ENCODE assay signal across 7 mouse cellular contexts in genomic region chr10:67285176-67285814, GRCm38 (mm10). TPM values are rescaled to one million over a fixed set of nuclear protein-coding genes. Genes with fewer than 3 reads are reported as not detected.
A peak's percentile ranks its signal among the peaks of the same experiment; 100 is the strongest.
DNase-seq lines count a peak whose midpoint lies in the region; ATAC-seq lines count a peak whose summit lies in the region.

Gene Nrbf2, minus strand, starts transcription at chr10:67285305.

- peak; percentile 69 to 75 for DNase-seq in adrenal gland, adult 18-20 months (ENCODE audit: low spot score in 2 of 2)
- DNase-seq in embryo, embryonic 11 days = peak; percentile 97
- DNase-seq in gastrocnemius, postnatal 36 days = peak; percentile 56 to 70
- DNase-seq in left cerebral cortex, postnatal 25 days (ENCODE audit: low spot score in 2 of 2) = peak; percentile 82 to 83
- DNase-seq in midbrain, embryonic 10.5 days (ENCODE audit: low spot score) = peak; percentile 93
- DNase-seq in right cerebral cortex, postnatal 4 days = peak; percentile 80

- H3K4me3 ChIP-seq in intestine, embryonic 15.5 days (replicated peaks) = peak within 1 kb of the TSS; percentile 97
- peak within 1 kb of the TSS; percentile 95 for H3K4me3 ChIP-seq in midbrain, embryonic 10.5 days

- H3K9ac ChIP-seq in intestine, embryonic 15.5 days = peak within 1 kb of the TSS; percentile 90

- 2% methylated on average over 49 of the region's 52 CpGs for WGBS in intestine, embryonic 15.5 days
- WGBS in midbrain, embryonic 10.5 days = 3% methylated on average over 52 of the region's 52 CpGs

- peak; percentile 96 for ATAC-seq in intestine, embryonic 15.5 days

- peak within 1 kb of the TSS; percentile 81 for H3K4me2 ChIP-seq in intestine, embryonic 15.5 days (replicated peaks)

- H3K4me1 ChIP-seq in intestine, embryonic 15.5 days (replicated peaks) = no peaks in the 10 kb centered on the region; the same call in 1 of the 2 replicates
- H3K4me1 ChIP-seq in midbrain, embryonic 10.5 days = peaks cover 28% of the 10 kb centered on the region

- intact Hi-C loops in gastrocnemius, postnatal 36 days (cut with DNase I) = no loop called here
- intact Hi-C loops in left cerebral cortex, postnatal 25 days (cut with DNase I) = no loop called here

- no peaks in the 10 kb centered on the region for H3K27me3 ChIP-seq in intestine, embryonic 15.5 days (replicated peaks)
- H3K27me3 ChIP-seq in midbrain, embryonic 10.5 days (ENCODE audit: low read depth, poor library complexity, severe bottlenecking) = no peaks in the 10 kb centered on the region

- peak within 1 kb of the TSS; percentile 66 for H3K27ac ChIP-seq in intestine, embryonic 15.5 days
- H3K27ac ChIP-seq in midbrain, embryonic 10.5 days (replicated peaks) = peak within 1 kb of the TSS; percentile 86

- no peaks in the 10 kb centered on the region for H3K9me3 ChIP-seq in intestine, embryonic 15.5 days
- no peaks in the 10 kb centered on the region for H3K9me3 ChIP-seq in midbrain, embryonic 10.5 days (replicated peaks)

- no peaks in the 10 kb centered on the region for H3K36me3 ChIP-seq in intestine, embryonic 15.5 days
- H3K36me3 ChIP-seq in midbrain, embryonic 10.5 days = no peaks in the 10 kb centered on the region

RNA-seq across cellular contexts. Expression of gene Nrbf2, which starts in this region (rescaled TPM):
- total RNA-seq in adrenal gland, adult 18-20 months (2021) = 10 to 100 TPM; 18.1 to 23.7 TPM
- 10 to 100 TPM; 10.4 to 12.4 TPM for total RNA-seq in gastrocnemius, postnatal 36 days (2021)
- polyA plus RNA-seq in intestine, embryonic 15.5 days (2015; fragmentation: Nextera tagmentation; extraction: Ambion mirVana) = 33.4 and 34.3 TPM in 2 replicates
- total RNA-seq in left cerebral cortex, postnatal 25 days (2021) = 10 to 100 TPM; 16.6 to 19.1 TPM
- polyA plus RNA-seq in midbrain, embryonic 10.5 days (2016; fragmentation: Nextera tagmentation; extraction: Ambion mirVana) = 38.7 and 40.5 TPM in 2 replicates

Comparison
In these comparisons a context has a peak if more than half of its experiments do, and no peak if none do; other contexts are left out.
1. Peak in every context shown above with its lines: DNase-seq, ATAC-seq, H3K4me3 ChIP-seq and H3K27ac ChIP-seq.